Mouse (Mus musculus) left cerebral cortex, adult 8-10 months (tissue): ENCODE measurements around the gene Rcan1. TPM values are rescaled to one million over a fixed set of nuclear protein-coding genes. Genes with fewer than 3 reads are reported as not detected.

Source experiments
- DNase-seq, 2 experiments: peaks; one replicate each; pipeline ENCODE4 v3.0.0; 2022; ENCODE audit warnings: low spot score in 2 of 2
- total RNA-seq, 4 experiments: library from RNA; stranded (reverse); gene quantifications; 2 replicates each; pipeline ENCODE4 v1.2.4; 2022

Gene Rcan1
- total RNA-seq, 4 experiments from 2014 or later = 50.9 to 58.6 (median 52.5) TPM

GRCm38 (mm10) chr16:92468459-92468858 lies 2.2 kb downstream of the Rcan1 start:
- DNase-seq = no peak

GRCm38 (mm10) chr16:92467041-92467440 lies 3.6 kb downstream of the Rcan1 start:
- no peak for DNase-seq

- DNase-seq = peak; percentile 95 to 98
These were observed 4.8 kb downstream of the Rcan1 start for GRCm38 (mm10) chr16:92465642-92466526.

GRCm38 (mm10) chr16:92465226-92465625 lies 5.4 kb downstream of the Rcan1 start:
- DNase-seq = no peak

- DNase-seq = no peak
These were observed 6.2 kb downstream of the Rcan1 start for GRCm38 (mm10) chr16:92464390-92464972.

GRCm38 (mm10) chr16:92461412-92461811 lies 9.3 kb downstream of the Rcan1 start:
- no peak for DNase-seq

- no peak for DNase-seq
These were observed 13.1 kb downstream of the Rcan1 start for GRCm38 (mm10) chr16:92457594-92457993.

GRCm38 (mm10) chr16:92455969-92456368 lies 14.7 kb downstream of the Rcan1 start:
- DNase-seq = no peak

- no peak for DNase-seq
These were observed 15.2 kb downstream of the Rcan1 start for GRCm38 (mm10) chr16:92455488-92455887.

GRCm38 (mm10) chr16:92454495-92454894 lies 16.2 kb downstream of the Rcan1 start:
- no peak for DNase-seq

- DNase-seq = no peak
These were observed 16.7 kb downstream of the Rcan1 start for GRCm38 (mm10) chr16:92454002-92454401.

- no peak for DNase-seq
These were observed 18.1 kb downstream of the Rcan1 start for GRCm38 (mm10) chr16:92452609-92453008.

GRCm38 (mm10) chr16:92451516-92452072 lies 19.1 kb downstream of the Rcan1 start:
- DNase-seq = no peak

- DNase-seq = no peak
These were observed 20.3 kb downstream of the Rcan1 start for GRCm38 (mm10) chr16:92450331-92450730.

GRCm38 (mm10) chr16:92449080-92449479 lies 21.6 kb downstream of the Rcan1 start:
- no peak for DNase-seq

- DNase-seq = no peak
These were observed 25.3 kb downstream of the Rcan1 start for GRCm38 (mm10) chr16:92445377-92445776.

- no peak for DNase-seq
These were observed 27.0 kb downstream of the Rcan1 start for GRCm38 (mm10) chr16:92443644-92444113.

- no peak for DNase-seq
These were observed 27.7 kb downstream of the Rcan1 start for GRCm38 (mm10) chr16:92442946-92443345.

- DNase-seq = no peak
These were observed 28.5 kb downstream of the Rcan1 start for GRCm38 (mm10) chr16:92442150-92442549.

GRCm38 (mm10) chr16:92441203-92441602 lies 29.5 kb downstream of the Rcan1 start:
- no peak for DNase-seq

- no peak for DNase-seq
These were observed 30.4 kb downstream of the Rcan1 start for GRCm38 (mm10) chr16:92440229-92440628.

GRCm38 (mm10) chr16:92439775-92440174 lies 30.9 kb downstream of the Rcan1 start:
- DNase-seq = no peak
